Mouse (Mus musculus) liver, postnatal 0 days (tissue): Measurements from ENCODE around the gene Slc16a4. TPM values are rescaled to one million over a fixed set of nuclear protein-coding genes. Genes with fewer than 3 reads are reported as not detected.
"Not testable (repeated sequence)": the region's sequence is repeated elsewhere in the genome, so short reads cannot be mapped to it uniquely, and the experiment has no call there.

ENCODE experiments used
- ATAC-seq: fragments of 200-750 bp; cut with Nextera tagmentation; 2 replicates; pipeline ENCODE4 v1.8.0; 2017; ENCODE audit warnings: mild to moderate bottlenecking, moderate library complexity
- DNase-seq: peaks from one replicate; pipeline ENCODE4 v3.0.0-alpha.2; 2016
- H3K27ac ChIP-seq: fragments of 300-500 bp; sonication (generic); 2 replicates; pipeline ENCODE4 v1.5.1; 2014; ENCODE audit warnings: antibody characterized with exemption, moderate library complexity, mild to moderate bottlenecking, low read depth
- H3K27me3 ChIP-seq: fragments of 300-500 bp; sonication (generic); 2 replicates; pipeline ENCODE4 v1.6.1; 2014; ENCODE audit warnings: low read length, control low read depth, mixed read lengths; ENCODE audit not compliant: insufficient read depth
- H3K36me3 ChIP-seq: fragments of 300-500 bp; sonication (generic); replicated peaks from 2 replicates; pipeline ENCODE4 v1.6.1; 2014; ENCODE audit warnings: mild to moderate bottlenecking, control low read depth, low read length, moderate library complexity, mixed read lengths; ENCODE audit not compliant: insufficient read depth
- H3K4me1 ChIP-seq: fragments of 300-500 bp; sonication (generic); 2 replicates; pipeline ENCODE4 v1.6.1; 2014; ENCODE audit warnings: antibody characterized with exemption, mild to moderate bottlenecking, control low read depth; ENCODE audit not compliant: insufficient read depth
- H3K4me2 ChIP-seq: fragments of 300-500 bp; sonication (generic); 2 replicates; pipeline ENCODE4 v1.6.1; 2014; ENCODE audit warnings: low read depth, mild to moderate bottlenecking, low read length, moderate library complexity, mixed read lengths
- H3K4me3 ChIP-seq: fragments of 300-500 bp; sonication (generic); 2 replicates; pipeline ENCODE4 v1.5.1; 2014; ENCODE audit warnings: low read depth, low read length
- H3K9ac ChIP-seq: fragments of 300-500 bp; sonication (generic); replicated peaks from 2 replicates; pipeline ENCODE4 v1.6.1; 2014; ENCODE audit warnings: mild to moderate bottlenecking, moderate library complexity
- H3K9me3 ChIP-seq: fragments of 300-500 bp; sonication (generic); 2 replicates; pipeline ENCODE4 v1.6.1; 2016; ENCODE audit warnings: mild to moderate bottlenecking, control low read depth, low read length, mixed read lengths
- CTCF ChIP-seq: sonication (generic); IDR thresholded peaks from 2 replicates; pipeline ENCODE4 v1.5.1; 2016; ENCODE audit warnings: antibody characterized with exemption, low read depth
- EP300 ChIP-seq: IDR thresholded peaks from 2 replicates; pipeline ENCODE4 v1.6.1; 2016; ENCODE audit warnings: antibody characterized with exemption, low read depth, mild to moderate bottlenecking
- WGBS: fragments of 180-500 bp; shearing (Covaris S2); extraction: QIAGEN DNeasy Blood & Tissue Kit; methylation state at CpG from one replicate; pipeline ENCODE4 v1.1.7; 2014; ENCODE audit not compliant: insufficient replicate concordance; 5-methylcytosine and 5-hydroxymethylcytosine counted together
- polyA plus RNA-seq: library from polyadenylated mRNA; unstranded; fragments of >200 nt; fragmentation: Nextera tagmentation; extraction: Ambion mirVana; gene quantifications from 2 replicates; pipeline ENCODE4 v1.2.1, GENCODE M21; 2015

Gene Slc16a4
- polyA plus RNA-seq, 1 experiment from 2014 or later, result 0.27 TPM

DNA sequence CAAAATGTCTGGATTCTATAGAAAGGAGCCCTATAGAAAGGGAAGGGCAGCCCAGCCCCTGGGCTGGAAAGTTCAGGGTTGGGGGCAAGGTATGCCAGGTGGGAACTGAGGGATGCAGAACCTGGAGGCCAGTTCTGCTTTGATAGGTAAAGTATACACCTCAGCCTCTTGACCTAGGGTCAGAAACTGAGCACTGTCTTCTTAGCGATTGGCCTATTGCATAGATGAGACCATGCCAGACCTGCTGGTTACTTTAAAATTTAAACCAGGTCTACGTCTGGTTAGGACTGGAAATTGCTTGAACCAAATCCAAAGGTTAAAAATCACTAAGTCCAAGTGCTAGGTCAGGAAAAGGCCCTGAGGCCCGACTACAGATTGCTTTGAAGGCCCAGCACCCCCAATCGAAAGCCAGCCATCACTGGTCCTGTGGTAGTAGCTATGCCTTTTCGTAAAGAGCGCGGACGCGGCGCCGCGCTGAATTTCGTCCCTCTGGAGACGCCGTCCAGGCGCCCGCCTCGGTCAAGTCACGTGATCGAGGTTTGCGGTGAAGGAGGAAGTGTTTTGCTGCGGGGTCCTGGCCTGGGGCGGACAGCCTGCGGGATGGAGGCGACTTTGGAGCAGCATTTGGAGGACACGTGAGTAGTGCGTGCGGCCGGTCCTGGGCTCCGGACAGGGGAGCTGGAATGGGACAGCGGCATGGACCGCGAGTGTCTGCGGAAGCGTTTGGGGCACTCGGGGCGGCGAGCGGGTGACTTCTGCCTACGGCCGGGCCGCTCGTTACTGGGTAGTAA lies 12.4 kb upstream of the Slc16a4 start, which contains the start of gene Lamtor5:
Gene Lamtor5 (plus strand): TSS at position 380 of the 791 bp plus-strand sequence.
- H3K9me3 ChIP-seq, result no peaks in the 10 kb centered on the region
- DNase-seq, result peak; percentile 89
- peak within 1 kb of the TSS; percentile 80 for H3K4me2 ChIP-seq
- peak within 1 kb of the TSS; percentile 98 for H3K4me3 ChIP-seq
- WGBS, result 2% methylated on average over 43 of the region's 43 CpGs
- peak; percentile 94 for ATAC-seq
- peak within 1 kb of the TSS; percentile 88 for H3K9ac ChIP-seq
- TF ChIP-seq EP300, result 0 out of 2 replicates have a peak, but pooled peaks have one; percentile 30
- TF ChIP-seq CTCF, result no peak
- peaks cover 11% of the 10 kb centered on the region for H3K36me3 ChIP-seq
- peaks cover 17% of the 10 kb centered on the region for H3K4me1 ChIP-seq
- H3K27me3 ChIP-seq, result no peaks in the 10 kb centered on the region
- H3K27ac ChIP-seq, result peak within 1 kb of the TSS; percentile 31

DNA sequence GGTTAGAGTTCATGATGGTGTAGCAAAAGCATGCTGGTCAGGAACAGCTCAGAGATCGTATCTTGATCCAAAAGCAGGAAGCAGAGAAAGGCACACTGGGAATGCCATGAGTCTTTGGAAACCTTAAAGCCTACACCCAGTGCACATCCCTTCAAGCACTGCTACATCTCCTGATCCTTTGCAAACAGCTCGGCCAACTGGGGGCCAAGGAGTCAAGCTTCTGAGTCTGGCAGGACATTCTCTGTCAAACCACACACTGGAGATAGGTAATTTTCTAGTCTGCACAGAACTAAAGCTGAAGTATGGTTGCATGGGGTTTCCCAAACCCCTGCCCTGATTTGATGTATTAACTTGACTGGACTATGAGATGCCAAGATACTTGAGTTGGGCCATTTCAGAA lies 4.9 kb upstream of the Slc16a4 start:
- DNase-seq, result no peak
- TF ChIP-seq CTCF (no peak), EP300 (no peak)
- H3K9me3 ChIP-seq, result no peaks in the 10 kb centered on the region
- no peak overlapping the region for H3K4me3 ChIP-seq
- H3K4me2 ChIP-seq, result no peak overlapping the region
- no peaks in the 10 kb centered on the region for H3K4me1 ChIP-seq
- ATAC-seq, result no peak
- no peak overlapping the region for H3K9ac ChIP-seq
- no peak overlapping the region for H3K27ac ChIP-seq
- peaks cover 18% of the 10 kb centered on the region for H3K36me3 ChIP-seq
- whole genome bisulfite sequencing, result 69% methylated on average over 2 of the region's 2 CpGs
- no peaks in the 10 kb centered on the region for H3K27me3 ChIP-seq

DNA sequence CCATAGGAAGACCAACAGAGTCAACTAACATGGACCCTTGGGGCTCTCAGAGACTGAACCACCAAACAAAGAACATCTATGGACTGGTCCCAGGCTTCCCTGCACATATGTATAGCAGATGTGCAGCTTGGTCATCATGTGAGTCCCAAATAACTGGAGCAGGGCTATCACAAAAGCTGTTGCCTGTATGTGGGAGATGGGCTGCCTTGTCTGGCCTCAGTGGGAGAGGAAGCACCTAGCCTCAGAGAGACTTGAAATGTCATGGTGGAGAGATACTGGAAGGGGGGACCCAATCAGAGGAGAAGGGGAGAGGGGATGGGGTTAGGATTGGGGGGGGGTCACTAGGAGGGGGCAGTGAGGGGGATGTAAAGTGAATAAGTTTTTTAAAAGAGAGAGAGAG lies 3.7 kb upstream of the Slc16a4 start:
- TF ChIP-seq EP300 (no peak), CTCF (no peak)
- ATAC-seq, result no peak
- H3K9me3 ChIP-seq, result no peaks in the 10 kb centered on the region
- H3K4me3 ChIP-seq, result no peak overlapping the region
- no peak overlapping the region for H3K9ac ChIP-seq
- no peak overlapping the region for H3K4me2 ChIP-seq
- H3K36me3 ChIP-seq, result peaks cover 14% of the 10 kb centered on the region
- no peak overlapping the region for H3K27ac ChIP-seq
- no peaks in the 10 kb centered on the region for H3K27me3 ChIP-seq
- no peak for DNase-seq
- H3K4me1 ChIP-seq, result no peaks in the 10 kb centered on the region

DNA sequence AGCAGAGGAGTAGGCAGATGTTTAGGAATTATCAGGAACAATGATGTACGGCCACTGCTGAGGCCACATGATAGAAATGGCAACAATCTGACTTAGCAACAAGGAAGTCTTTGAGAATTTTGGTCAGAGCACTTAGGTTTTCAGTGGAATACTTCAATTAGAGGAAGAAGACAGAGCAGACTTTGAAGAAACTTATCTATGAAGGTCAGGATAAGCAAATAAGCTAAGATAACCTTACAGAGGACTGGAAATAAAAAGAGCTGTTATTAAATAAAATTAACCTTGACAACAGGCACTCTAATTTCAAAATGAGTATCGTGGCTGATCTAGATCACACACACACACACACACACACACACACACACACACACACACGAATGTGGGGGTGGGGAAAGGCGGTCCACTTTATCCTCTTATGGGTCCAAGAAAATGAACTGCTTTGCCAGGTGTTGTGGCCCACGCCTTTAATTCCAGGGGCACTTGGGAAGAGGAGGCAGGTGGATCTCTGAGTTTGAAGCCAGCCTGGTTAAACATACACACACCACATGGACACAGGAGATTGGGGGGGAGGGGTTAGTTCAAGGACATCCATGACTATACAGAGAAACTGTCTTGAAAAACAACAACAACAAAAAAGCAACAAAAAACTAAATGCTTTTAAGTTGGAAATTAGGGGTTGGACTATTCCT lies 4.8 kb downstream of the Slc16a4 start:
- Histone ChIP-seq H3K36me3 (no peaks in the 10 kb centered on the region), H3K4me2 (no peak overlapping the region), H3K4me3 (no peak overlapping the region), H3K27ac (no peak overlapping the region), H3K9me3 (no peaks in the 10 kb centered on the region), H3K4me1 (no peaks in the 10 kb centered on the region), H3K27me3 (no peaks in the 10 kb centered on the region), H3K9ac (no peak overlapping the region)
- 71% methylated on average over 5 of the region's 5 CpGs for WGBS
- ATAC-seq (no peak), DNase-seq (no peak)
- TF ChIP-seq EP300 (no peak), CTCF (no peak)

DNA sequence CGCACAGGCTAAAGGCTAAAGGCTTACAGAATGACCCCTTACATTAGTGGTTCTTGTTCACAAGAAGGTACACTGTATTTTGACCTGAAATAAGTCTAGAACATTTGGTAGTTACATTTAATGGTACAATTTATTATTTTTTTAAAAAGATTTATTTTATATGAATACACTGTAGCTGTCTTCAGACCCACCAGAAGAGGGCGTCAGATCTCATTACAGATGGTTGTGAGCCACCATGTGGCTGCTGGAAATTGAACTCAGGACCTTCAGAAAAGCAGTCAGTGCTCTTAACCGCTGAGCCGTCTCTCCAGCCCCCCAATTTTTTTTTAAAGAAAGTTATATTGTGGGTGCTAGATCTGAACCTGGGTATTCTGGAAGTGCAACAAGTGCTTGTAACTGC lies 5.9 kb downstream of the Slc16a4 start:
- not testable (repeated sequence) for DNase-seq, H3K4me2 ChIP-seq
- 77% methylated on average over 4 of the region's 4 CpGs for WGBS

DNA sequence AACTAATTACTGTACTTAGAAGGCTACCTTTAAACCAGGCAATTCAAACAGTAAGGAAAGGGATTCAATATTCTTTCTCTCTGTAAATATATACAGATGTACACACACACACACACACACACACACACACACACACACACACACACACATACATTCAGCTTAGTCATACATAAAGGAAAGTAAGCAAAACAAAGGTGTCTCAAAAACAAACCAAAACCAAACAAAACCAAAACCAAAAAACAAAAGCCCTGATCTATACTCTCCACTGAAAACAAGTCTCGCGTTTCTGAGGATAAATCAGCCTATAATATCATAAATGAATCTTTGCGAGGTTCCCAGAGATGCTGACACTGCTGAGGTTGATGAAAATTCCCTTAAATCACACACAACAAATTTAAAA lies 26.3 kb downstream of the Slc16a4 start:
- TF ChIP-seq EP300, result no peak
- TF ChIP-seq CTCF, result no peak
- Histone ChIP-seq H3K9me3 (no peaks in the 10 kb centered on the region), H3K4me3 (no peak overlapping the region), H3K4me2 (no peak overlapping the region), H3K9ac (no peak overlapping the region), H3K36me3 (peaks cover 27% of the 10 kb centered on the region), H3K27me3 (no peaks in the 10 kb centered on the region), H3K27ac (no peak overlapping the region), H3K4me1 (peaks cover 12% of the 10 kb centered on the region)
- DNase-seq (no peak), ATAC-seq (no peak)
- 91% methylated on average over 3 of the region's 3 CpGs for WGBS

More for the DNA sequence above, 5.9 kb downstream of the Slc16a4 start:
- H3K4me1 ChIP-seq, H3K4me3 ChIP-seq, H3K36me3 ChIP-seq, H3K27ac ChIP-seq, H3K9ac ChIP-seq, ATAC-seq, H3K9me3 ChIP-seq, H3K27me3 ChIP-seq: not testable (repeated sequence)
